Mouse (Mus musculus) kidney, postnatal 0 days (tissue): ENCODE measurements around the gene Eipr1. TPM values are rescaled to one million over a fixed set of nuclear protein-coding genes. Genes with fewer than 3 reads are reported as not detected.
A peak's percentile ranks its signal among the peaks of the same experiment; 100 is the strongest.

Source experiments
- ATAC-seq: fragments of 200-750 bp; cut with Nextera tagmentation; replicated peaks from 2 replicates; pipeline ENCODE4 v1.8.0; 2017; ENCODE audit warnings: low read depth, moderate number of reproducible peaks, moderate TSS enrichment, moderate library complexity; ENCODE audit not compliant: low FRiP score
- DNase-seq: peaks from one replicate; pipeline ENCODE4 v3.0.0-alpha.2; 2016; ENCODE audit warnings: low spot score
- H3K27ac ChIP-seq: fragments of 300-500 bp; sonication (generic); 2 replicates; pipeline ENCODE4 v1.5.1; 2014; ENCODE audit warnings: mild to moderate bottlenecking
- H3K27me3 ChIP-seq: fragments of 300-500 bp; sonication (generic); 2 replicates; pipeline ENCODE4 v1.6.1; 2014; ENCODE audit warnings: low read length, mixed read lengths; ENCODE audit not compliant: insufficient read depth
- H3K36me3 ChIP-seq: fragments of 300-500 bp; sonication (generic); 2 replicates; pipeline ENCODE4 v1.6.1; 2014; ENCODE audit warnings: low read length, mixed read lengths; ENCODE audit not compliant: insufficient read depth
- H3K4me1 ChIP-seq: fragments of 300-500 bp; sonication (generic); replicated peaks from 2 replicates; pipeline ENCODE4 v1.6.1; 2014; ENCODE audit warnings: antibody characterized with exemption, low read length, mixed read lengths; ENCODE audit not compliant: insufficient read depth
- H3K4me2 ChIP-seq: fragments of 300-500 bp; sonication (generic); 2 replicates; pipeline ENCODE4 v1.6.1; 2014; ENCODE audit warnings: mild to moderate bottlenecking, low read length, moderate library complexity, mixed read lengths
- H3K4me3 ChIP-seq: fragments of 300-500 bp; sonication (generic); replicated peaks from 2 replicates; pipeline ENCODE4 v1.5.1; 2014; ENCODE audit warnings: low read depth, low read length
- H3K9ac ChIP-seq: fragments of 300-500 bp; sonication (generic); 2 replicates; pipeline ENCODE4 v1.6.1; 2014; ENCODE audit warnings: low read depth, low read length
- H3K9me3 ChIP-seq: fragments of 300-500 bp; sonication (generic); replicated peaks from 2 replicates; pipeline ENCODE4 v1.6.1; 2016; ENCODE audit warnings: low read length, inconsistent platforms, mixed read lengths
- CTCF ChIP-seq: IDR thresholded peaks from 2 replicates; pipeline ENCODE4 v1.5.1; 2016; ENCODE audit warnings: antibody characterized with exemption, low read depth, mild to moderate bottlenecking, moderate library complexity
- WGBS: fragments of 180-500 bp; shearing (Covaris S2); extraction: QIAGEN DNeasy Blood & Tissue Kit; methylation state at CpG from one replicate; pipeline ENCODE4 v1.1.7; 2014; 5-methylcytosine and 5-hydroxymethylcytosine counted together
- polyA plus RNA-seq: library from polyadenylated mRNA; unstranded; fragments of >200 nt; fragmentation: Nextera tagmentation; extraction: Ambion mirVana; gene quantifications from 2 replicates; pipeline ENCODE4 v1.2.1, GENCODE M21; 2015

The Eipr1 gene
- polyA plus RNA-seq, 1 experiment from 2014 or later, result 35.3 TPM

DNA sequence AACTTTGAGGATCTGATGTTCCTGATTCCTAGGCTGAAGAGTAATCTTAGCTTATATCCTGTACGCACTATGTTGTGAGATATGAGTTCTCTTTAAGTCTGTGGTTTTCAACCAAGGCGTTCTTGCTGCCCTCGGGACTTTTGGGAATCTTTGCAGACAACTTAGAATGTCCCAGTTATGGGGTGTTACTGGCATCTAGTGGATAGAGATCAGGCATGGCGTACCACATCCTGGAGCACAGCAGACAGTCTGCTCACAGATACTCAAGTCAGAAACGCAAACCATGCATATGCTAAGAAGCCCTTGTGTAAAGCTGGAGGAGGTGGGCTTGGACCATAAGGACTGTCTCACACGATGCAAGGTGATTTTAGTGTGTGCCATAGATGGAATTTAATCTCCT lies 136.1 kb downstream of the Eipr1 start:
- Histone ChIP-seq H3K4me3 (no peak overlapping the region), H3K9ac (no peak overlapping the region), H3K27ac (no peak overlapping the region), H3K36me3 (no peaks in the 10 kb centered on the region), H3K27me3 (no peaks in the 10 kb centered on the region), H3K4me1 (no peaks in the 10 kb centered on the region), H3K9me3 (no peaks in the 10 kb centered on the region), H3K4me2 (no peak overlapping the region)
- ATAC-seq (no peak), DNase-seq (no peak)
- 86% methylated on average over 6 of the region's 6 CpGs for WGBS
- TF ChIP-seq CTCF, result peak; percentile 23; the same call in 1 of the 2 replicates

DNA sequence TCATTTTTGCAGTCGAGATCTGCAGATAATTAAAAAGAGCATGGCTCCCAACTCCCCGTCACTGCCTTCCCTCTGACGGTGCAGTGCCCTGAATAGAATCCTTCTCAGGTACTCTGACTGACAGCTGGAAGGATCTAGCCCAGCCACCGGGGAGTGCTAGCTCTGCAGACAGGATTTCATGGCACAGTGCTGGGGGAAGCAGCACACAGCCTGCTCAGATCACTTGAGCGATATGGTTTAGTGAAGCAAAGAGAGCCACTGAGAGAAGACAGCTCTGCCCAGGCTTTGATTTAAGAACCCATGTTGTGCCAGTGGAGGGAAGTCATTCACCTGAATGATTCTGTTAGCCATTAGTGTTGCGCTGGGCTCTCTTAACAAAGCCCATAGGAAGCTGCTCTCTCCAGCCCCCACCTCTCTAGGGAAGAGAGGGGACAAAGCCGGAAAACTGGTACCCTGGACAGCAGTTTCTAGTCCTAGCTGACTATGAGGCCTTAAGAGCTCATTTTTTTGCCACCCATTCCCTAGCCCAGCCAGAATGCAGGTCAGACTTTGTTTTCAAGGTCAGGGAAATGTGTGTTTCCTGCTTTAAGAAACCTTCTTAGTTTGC lies 137.6 kb downstream of the Eipr1 start:
- Histone ChIP-seq H3K9me3 (no peaks in the 10 kb centered on the region), H3K4me2 (no peak overlapping the region), H3K27ac (no peak overlapping the region), H3K4me3 (no peak overlapping the region), H3K9ac (no peak overlapping the region), H3K4me1 (no peaks in the 10 kb centered on the region), H3K27me3 (no peaks in the 10 kb centered on the region), H3K36me3 (no peaks in the 10 kb centered on the region)
- peak; percentile 82 for DNase-seq
- ATAC-seq, result peak; percentile 87
- WGBS, result 26% methylated on average over 7 of the region's 7 CpGs
- no peak for TF ChIP-seq CTCF

DNA sequence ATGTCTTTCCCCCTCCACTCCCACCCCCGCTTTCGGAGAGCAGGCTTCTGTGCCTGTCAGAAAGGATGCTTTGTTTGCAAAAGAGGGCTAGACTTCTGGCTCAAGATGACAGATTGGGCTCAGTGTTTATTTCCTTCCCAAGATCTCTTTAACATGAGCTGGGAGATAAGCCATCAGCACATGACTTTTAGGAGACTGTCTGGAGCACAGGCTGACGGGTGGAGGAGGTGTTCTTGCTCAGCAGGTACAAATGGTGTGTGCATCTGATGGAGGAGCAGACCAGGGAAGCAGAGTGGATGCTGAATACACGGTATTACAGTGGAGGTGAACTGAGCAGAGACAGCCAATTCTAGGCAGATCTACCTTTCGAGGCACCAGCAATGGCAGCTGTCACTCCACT lies 139.9 kb downstream of the Eipr1 start:
- no peaks in the 10 kb centered on the region for H3K4me1 ChIP-seq
- H3K27ac ChIP-seq, result no peak overlapping the region
- no peak overlapping the region for H3K4me2 ChIP-seq
- DNase-seq (no peak), ATAC-seq (no peak)
- no peak overlapping the region for H3K9ac ChIP-seq
- H3K27me3 ChIP-seq, result no peaks in the 10 kb centered on the region
- H3K36me3 ChIP-seq, result no peaks in the 10 kb centered on the region
- no peak overlapping the region for H3K4me3 ChIP-seq
- no peak for TF ChIP-seq CTCF
- H3K9me3 ChIP-seq, result no peaks in the 10 kb centered on the region
- WGBS, result 58% methylated on average over 5 of the region's 5 CpGs

DNA sequence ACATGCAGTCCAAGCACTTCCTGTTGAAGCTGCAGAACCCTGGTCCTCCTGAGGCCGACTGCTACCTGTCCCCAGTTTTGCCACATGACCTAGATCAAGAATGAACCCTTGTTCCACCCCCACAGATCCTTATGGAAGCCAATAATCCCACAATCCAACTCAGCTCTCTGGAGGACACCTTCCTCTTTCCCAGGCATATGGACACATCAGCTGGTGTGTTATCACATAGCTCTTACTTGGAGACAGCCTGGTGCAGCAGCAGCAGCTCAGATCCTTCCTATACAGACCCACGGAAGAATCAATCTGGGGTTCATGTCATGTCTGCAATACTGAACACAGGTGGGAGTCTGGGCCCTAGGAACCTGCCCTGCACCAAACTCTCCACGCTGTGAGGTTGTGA lies 145.0 kb downstream of the Eipr1 start:
- Histone ChIP-seq H3K9me3 (no peaks in the 10 kb centered on the region), H3K36me3 (no peaks in the 10 kb centered on the region), H3K9ac (no peak overlapping the region), H3K4me1 (no peaks in the 10 kb centered on the region), H3K4me3 (no peak overlapping the region), H3K27ac (no peak overlapping the region), H3K27me3 (no peaks in the 10 kb centered on the region), H3K4me2 (no peak overlapping the region)
- WGBS, result 62% methylated on average over 3 of the region's 3 CpGs
- TF ChIP-seq CTCF, result no peak
- ATAC-seq (no peak), DNase-seq (no peak)

DNA sequence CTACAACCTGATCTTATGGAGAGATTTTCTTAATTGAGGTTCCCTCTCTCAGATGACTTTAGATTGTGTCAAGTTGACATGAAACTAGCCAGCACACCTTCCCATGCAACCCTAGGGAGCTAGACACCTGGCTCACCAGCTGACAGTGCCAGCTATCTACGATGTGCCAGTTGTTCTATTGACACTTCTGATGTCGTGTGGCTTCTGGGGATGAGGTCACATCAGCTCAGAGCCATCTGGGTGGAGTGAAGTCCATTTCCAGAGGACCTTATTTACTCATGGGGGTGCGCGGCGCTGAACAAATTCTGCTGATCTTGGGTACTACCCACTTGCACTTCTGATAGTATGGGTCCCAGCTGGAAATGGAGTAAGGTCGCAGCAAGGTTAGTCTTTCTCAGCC lies 146.7 kb downstream of the Eipr1 start:
- no peaks in the 10 kb centered on the region for H3K9me3 ChIP-seq
- 0 out of 2 replicates have a peak, but pooled peaks cover 5% of the 10 kb centered on the region for H3K4me1 ChIP-seq
- WGBS, result 91% methylated on average over 6 of the region's 6 CpGs
- ATAC-seq (no peak), DNase-seq (no peak)
- H3K27ac ChIP-seq, result no peak overlapping the region
- H3K36me3 ChIP-seq, result no peaks in the 10 kb centered on the region
- H3K4me2 ChIP-seq, result no peak overlapping the region
- no peaks in the 10 kb centered on the region for H3K27me3 ChIP-seq
- no peak overlapping the region for H3K9ac ChIP-seq
- no peak for TF ChIP-seq CTCF
- H3K4me3 ChIP-seq, result no peak overlapping the region

DNA sequence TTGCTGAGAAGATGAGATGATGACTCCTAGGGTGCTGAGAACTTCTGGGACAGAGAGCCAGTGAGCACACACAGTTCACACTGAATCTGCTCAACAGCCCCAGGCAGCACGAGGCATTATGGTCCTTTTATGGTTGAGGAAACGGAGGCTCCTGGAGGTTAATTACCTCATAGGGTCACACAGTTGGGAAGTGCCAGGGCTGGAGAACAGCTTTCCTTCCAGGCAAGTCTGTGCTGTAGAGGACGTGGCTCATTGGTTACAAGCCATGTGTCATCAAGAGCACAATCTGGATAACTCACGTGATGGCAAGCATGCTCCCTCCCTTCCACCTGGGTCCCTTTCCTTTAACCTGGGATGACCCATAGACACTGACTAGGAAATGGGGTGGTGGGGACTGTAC lies 148.1 kb downstream of the Eipr1 start:
- no peaks in the 10 kb centered on the region for H3K9me3 ChIP-seq
- no peak overlapping the region for H3K4me2 ChIP-seq
- 21% methylated on average over 4 of the region's 4 CpGs for WGBS
- no peak overlapping the region for H3K4me3 ChIP-seq
- no peak overlapping the region for H3K27ac ChIP-seq
- no peak overlapping the region for H3K9ac ChIP-seq
- no peak for ATAC-seq
- no peak for DNase-seq
- TF ChIP-seq CTCF, result no peak
- no peaks in the 10 kb centered on the region for H3K27me3 ChIP-seq
- 0 out of 2 replicates have a peak, but pooled peaks cover 5% of the 10 kb centered on the region for H3K4me1 ChIP-seq
- no peaks in the 10 kb centered on the region for H3K36me3 ChIP-seq

DNA sequence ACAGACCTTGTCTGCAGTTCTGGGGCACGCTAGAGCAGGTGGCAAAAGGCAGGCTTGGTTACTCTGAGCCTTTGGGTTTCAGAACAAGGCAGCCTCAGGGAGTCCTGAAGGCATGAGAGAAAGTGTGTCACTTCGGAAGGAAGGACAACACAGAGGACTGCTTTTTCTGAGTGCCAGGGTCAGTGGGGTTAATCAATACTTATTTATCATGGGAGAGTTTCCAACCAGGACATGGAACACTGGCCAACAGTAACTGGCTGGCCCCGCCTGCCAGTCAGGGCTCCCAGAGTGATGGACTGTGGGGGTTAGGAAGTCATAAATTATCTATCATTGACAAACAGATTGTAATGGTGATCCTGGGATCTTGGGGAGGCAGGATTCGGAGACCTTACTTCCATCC lies 148.7 kb downstream of the Eipr1 start:
- WGBS, result 70% methylated on average over 4 of the region's 4 CpGs
- H3K4me1 ChIP-seq, result 0 out of 2 replicates have a peak, but pooled peaks cover 5% of the 10 kb centered on the region
- H3K36me3 ChIP-seq, result no peaks in the 10 kb centered on the region
- ATAC-seq, result no peak
- no peak overlapping the region for H3K4me2 ChIP-seq
- H3K27ac ChIP-seq, result no peak overlapping the region
- no peak for TF ChIP-seq CTCF
- DNase-seq, result no peak
- no peak overlapping the region for H3K9ac ChIP-seq
- no peaks in the 10 kb centered on the region for H3K27me3 ChIP-seq
- no peak overlapping the region for H3K4me3 ChIP-seq
- no peaks in the 10 kb centered on the region for H3K9me3 ChIP-seq
